Mouse (Mus musculus) left cerebral cortex, postnatal 14 days (tissue): ENCODE data around the gene Pdzd2. TPM values are rescaled to one million over a fixed set of nuclear protein-coding genes. Genes with fewer than 3 reads are reported as not detected.

Experiments used
- DNase-seq, 2 experiments: peaks; one replicate each; pipeline ENCODE4 v3.0.0; 2021 to 2022; ENCODE audit warnings: low spot score in 2 of 2, mixed read lengths in 1 of 2
- intact Hi-C: fragments of 180-260 bp; cut with DNase I; formaldehyde crosslinking; loops from one replicate; pipeline ENCODE4 v1.15.1; 2025
- total RNA-seq, 2 experiments: library from RNA; stranded (reverse); gene quantifications; 2 replicates each; pipeline ENCODE4 v1.2.3; 2021

Gene Pdzd2
- total RNA-seq, 2 experiments from 2014 or later = 81.5 to 91.1 TPM

DNA sequence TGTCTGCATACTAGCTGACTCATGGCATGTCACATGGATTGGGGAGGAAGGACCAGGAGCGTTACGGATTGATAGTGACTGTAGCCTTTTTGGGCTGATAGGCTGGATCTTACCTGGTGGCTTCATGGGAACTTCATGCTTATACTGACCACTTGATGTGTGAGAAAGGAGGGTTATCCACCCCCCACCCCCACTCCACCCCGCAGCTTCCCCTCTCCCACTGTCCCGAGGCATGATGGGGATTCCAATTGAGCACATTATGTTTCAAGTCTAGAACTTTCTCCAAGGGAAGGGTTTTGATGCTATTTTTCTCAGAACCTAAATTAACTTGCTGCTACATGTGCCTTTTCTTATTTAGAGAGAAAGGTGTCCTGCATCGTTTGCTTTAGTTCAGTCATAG is 381.3 kb downstream of the Pdzd2 start:
- intact Hi-C loops = no loop called here
- DNase-seq = no peak

DNA sequence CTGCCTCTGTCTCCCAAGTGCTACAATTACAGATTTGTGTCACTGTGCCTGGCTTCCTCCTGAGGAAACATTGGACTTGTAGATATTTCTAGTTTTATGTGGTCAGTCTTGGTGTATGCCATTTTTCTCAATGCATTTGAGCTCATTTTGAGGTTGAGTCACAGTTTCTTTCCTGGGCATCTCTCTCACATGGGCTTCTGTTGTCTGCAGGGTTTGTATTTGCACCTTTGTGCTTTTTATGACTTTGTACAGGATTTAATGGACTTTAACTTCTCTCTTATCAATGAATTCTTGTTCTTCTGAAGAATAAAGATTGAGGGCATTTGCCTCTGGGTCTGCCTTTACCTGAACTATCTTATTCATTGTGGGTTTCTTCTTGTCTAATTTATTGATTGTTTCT is 382.3 kb downstream of the Pdzd2 start:
- no peak for DNase-seq
- intact Hi-C loops = no loop called here

DNA sequence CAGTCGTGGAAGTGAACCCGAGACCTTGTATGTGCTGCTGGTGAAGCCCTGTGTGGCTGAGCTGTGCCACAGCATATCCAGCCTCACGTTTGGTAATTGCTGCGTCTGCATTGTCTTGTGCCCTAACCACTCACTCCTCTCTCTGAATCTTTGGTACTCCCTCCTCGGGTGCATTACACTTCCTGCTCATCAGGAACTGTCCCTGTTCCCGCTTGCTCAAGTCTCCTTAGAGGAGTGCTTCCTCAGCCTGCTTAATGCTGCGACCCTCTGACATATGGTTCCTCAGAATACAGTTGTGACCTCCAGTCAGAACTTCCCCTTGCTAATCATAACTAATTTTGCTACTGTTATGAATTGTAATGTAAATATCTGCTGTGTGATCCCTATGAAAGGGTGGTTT is 383.8 kb downstream of the Pdzd2 start:
- intact Hi-C loops = no loop called here
- DNase-seq = no peak

DNA sequence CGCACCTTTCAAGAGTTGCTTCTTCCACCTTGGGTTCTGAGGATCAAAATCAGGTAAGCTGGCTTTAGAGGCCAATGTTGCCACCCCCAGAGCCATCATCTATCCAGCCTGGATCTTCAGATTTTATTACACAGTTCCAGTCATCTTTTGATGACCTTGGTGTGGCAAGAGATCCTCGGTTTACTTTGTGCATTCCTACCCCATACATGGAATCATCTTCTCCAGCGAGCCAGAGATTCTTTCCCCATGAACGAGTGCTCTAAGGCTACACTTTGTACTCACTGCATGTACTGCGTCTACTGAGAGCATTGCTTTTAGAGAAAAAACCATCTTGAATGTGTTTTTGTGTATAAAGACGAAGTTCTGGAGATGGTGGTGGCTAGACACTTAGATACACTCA is 384.5 kb downstream of the Pdzd2 start:
- intact Hi-C loops = no loop called here
- no peak for DNase-seq

DNA sequence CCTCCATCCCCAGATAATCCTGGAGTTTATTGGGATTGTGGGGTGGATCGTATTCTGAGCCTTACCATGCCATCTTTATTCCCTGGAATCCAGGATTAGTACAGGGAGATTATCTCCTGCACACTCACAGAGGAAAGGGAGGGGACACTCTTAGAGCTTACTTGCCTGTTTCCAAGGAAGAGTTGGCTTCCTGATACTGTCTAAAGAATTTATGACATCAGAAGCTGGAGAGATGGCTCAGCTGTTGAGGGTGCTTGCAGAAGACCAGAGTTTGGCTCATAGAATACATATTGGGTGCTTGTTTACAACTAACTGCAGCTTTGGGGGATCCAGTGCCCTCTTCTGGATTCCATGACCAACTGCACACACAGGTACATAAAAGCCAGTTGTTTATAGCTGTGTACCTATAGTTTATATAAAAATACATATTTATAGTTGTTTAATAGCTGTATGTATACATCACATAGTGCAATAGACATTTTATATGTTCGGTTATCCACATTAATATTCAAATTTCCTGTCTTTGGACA is 385.4 kb downstream of the Pdzd2 start:
- DNase-seq = no peak

DNA sequence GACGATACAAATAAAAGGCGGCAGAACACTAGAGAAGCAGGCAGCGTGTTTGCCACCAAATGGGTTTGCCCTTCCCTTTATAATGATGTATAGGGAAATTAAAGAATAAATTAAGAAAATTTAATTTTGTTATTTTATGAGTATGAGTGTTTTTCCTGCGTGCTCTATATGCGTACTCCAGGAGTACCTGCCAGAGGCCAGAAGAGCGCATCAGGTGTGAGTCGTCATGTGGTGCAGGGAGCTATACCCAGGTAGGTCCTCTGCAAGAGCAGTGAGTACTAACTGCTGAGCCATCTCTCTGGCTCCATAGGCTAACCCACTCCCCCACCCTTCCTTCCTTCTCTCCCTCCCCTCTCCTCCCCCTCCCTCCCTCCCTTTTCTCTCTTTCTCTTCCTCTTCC is 388.3 kb downstream of the Pdzd2 start:
- intact Hi-C loops = no loop called here
- DNase-seq = no peak

More for the DNA sequence above, 385.4 kb downstream of the Pdzd2 start:
- intact Hi-C loops = no loop called here

DNA sequence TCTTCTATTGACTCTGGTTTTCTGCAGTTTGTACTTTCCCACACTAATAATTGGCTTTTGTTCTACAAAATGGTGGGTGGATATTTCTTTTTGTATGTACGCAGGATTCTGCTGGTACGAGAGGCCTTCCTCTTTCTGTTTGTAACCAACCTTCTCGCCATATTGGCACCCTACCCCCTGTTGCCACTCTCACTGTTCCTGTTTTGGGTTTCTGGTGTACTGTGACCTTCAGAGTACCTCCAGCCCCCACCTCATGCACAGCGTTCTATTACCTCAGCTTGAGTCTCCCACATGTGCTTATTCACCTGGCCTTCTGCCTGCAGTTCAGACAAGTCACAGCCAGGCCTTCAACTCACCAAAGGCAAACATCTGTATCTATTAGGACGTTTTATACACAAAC is 389.9 kb downstream of the Pdzd2 start:
- DNase-seq = no peak
- intact Hi-C loops = no loop called here

DNA sequence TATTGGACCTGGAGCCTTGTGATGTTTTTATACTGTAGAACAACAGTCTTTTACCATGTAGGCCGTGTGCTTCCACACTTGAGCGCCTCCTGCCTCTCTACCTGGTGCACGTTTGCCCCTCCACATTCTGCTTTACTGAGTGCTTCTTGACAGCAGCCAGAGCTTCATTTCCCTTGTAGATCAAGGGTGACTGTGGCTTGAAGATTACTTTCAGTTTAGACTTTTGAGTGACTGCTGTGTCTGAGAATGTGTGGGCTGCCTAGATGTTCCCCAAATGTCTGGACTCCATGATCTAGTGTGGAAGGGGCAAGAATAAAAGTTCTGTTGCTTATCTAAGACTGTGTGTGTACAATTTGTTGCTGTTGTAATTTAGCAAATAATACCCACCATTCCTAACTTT is 390.8 kb downstream of the Pdzd2 start:
- no peak for DNase-seq
- intact Hi-C loops = no loop called here

DNA sequence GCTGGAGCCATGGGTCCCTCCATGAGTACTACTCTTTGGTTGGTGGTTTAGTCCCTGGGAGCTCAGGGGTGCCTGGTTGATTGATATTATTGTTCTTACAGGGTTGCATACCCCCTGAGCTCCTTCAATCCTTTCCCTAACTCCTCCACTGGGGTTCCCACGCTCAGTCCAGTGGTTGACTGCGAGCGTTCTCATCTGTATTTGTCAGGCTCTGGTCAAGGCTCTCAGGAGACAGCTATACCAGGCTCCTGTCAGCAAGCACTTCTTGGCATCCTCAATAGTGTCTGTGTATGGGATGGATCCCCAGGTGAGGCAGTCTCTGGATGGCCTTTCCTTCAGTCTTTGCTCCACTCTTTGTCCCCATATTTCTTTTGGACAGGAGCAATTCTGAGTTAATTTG is 392.8 kb downstream of the Pdzd2 start:
- no peak for DNase-seq
- intact Hi-C loops = no loop called here

DNA sequence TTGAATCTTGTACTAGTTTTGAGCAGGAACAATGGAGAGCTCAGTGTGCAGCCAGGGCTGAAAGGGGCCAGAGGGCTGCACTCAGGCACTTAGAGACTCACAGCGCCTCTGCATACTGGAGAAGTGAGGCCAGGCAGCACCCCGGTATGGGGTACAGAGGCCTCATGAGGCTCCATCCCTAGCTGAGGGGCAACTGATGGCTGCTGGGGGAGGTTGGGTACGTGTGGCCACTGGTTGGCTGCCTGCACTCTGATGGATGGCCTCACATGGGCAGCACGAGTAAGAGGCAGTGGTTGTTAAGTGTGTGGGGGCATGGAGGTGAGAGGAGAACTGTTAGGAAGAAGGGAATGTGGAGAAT is 398.3 kb downstream of the Pdzd2 start:
- DNase-seq = no peak
- intact Hi-C loops = no loop called here

DNA sequence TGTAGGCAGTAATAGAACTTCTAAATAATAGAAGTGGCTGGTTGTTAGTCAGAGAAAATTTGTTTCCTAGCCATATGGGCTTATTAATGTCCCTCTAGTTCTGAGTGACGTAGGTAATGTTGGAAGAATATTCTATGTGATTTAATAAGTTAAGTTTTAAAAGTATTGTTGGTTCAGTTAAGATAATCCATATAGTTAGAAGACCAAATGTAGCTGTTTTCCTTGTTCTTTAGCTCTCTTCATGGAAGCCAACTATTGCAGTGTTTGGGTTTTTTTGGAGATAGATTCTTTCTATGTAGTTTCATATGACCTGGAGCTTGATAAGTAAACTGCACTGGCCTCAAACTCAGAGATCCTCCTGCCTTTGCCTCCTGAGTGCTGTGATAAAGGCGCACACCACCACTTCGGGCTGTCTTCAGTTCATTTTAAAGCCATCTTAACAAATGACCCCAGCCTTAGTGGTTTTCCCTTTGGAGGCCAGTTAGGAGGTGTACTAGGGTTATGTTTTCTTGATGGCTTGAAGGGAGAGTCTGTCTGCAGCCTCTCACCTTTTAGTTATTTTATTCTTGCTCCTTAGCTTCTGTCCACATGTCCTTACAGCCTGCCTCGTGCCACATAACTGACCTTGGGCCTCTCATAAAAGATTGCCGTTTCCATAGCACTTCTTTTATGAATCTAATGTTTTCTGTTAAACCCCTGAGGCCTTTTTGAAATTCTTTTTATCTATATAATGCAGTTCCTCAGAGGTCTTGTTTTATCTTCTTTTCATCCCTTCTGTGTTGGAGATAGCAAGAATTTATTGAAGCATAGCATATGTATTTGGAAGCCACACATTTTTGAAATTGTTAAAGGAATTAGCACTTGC is 399.0 kb downstream of the Pdzd2 start:
- intact Hi-C loops = no loop called here
- no peak for DNase-seq

DNA sequence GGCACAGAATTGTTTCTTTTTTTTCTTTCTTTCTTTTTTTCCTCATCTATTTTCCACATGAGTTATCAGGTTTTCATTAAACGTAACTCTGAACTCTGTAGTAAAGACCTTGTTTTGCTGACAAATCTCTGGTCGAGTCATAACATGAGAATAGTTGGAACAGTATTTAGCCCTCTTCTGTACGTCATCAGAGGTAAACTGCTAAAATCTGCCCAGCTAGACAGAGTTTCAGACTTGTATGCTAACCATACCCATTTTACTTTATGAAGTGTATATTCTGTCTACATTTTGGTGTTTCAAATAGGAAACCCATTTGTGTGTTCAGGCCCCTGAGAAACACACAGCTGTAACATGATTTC is 402.0 kb downstream of the Pdzd2 start:
- intact Hi-C loops = no loop called here
- DNase-seq = no peak

DNA sequence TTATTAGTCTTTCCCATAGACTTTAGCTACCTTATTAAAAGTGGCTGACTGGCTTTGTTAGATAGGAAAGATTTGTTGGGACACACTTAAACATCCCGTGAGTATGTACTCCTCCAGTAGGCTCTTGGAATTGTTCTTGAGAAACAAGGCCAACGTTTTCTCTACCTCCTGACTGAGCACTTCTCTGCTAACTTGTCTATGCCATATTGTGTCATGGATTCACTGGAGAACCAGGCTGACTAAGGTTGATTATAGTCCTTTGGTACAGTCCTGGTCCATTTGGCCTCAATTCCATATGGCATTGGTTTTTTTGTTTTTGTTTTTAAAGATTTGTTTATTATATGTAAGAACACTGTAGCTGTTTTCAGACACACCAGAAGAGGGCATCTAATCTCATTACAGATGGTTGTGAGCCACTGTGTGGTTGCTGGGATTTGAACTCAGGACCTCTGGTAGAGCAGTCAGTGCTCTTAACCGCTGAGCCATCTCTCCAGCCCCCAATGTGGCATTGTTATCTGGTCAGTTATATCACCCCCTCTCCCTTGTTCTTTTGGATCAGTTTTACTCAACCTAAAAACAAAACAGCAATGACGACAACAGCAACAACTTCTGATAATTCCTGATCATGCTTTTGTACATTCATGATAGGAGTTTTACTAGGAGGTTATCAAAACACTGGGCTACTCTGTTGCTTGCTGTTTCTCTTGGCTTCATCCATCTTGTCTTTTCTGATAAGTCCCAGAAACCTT is 402.5 kb downstream of the Pdzd2 start:
- DNase-seq = no peak
- intact Hi-C loops = no loop called here

DNA sequence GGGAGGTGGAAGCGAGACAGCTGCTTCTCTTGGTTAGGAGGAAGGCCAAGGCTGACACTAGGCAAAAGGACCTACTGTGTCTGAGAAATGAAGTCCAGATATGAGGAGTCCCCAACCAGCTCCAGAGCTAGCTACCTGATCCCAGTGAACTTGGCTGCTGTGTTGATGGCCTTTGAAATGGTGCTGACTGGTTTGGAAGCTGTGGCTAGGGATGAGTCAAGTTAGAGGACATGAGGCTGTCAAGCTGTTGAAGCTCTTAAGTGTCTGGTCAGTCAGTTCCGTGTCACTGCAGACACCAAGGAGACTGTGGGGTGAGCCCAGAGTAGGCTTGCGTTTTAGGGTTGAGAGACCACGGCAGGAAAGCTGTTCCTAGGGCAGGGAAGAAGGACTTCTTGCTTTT is 405.3 kb downstream of the Pdzd2 start:
- intact Hi-C loops = no loop called here
- DNase-seq = no peak

DNA sequence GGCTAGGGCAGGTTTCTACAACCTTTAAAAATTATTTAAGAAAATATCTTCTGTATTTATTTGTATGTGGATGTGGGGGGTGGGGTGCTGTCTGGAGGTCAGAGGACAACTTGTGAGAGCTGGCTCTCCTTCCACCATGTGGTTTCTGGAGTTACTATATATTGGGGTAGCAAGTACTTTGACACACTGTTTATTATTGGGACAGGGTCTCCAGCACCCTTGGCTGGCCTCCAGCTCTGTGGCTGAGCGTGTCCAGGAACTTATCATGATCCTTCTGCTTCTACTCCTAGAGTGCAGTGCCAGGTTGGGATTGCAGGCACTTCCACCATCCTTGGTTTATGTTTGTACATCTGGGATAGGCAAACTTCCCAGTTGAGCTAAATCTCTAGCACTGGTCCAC is 408.4 kb downstream of the Pdzd2 start:
- intact Hi-C loops = no loop called here
- no peak for DNase-seq

DNA sequence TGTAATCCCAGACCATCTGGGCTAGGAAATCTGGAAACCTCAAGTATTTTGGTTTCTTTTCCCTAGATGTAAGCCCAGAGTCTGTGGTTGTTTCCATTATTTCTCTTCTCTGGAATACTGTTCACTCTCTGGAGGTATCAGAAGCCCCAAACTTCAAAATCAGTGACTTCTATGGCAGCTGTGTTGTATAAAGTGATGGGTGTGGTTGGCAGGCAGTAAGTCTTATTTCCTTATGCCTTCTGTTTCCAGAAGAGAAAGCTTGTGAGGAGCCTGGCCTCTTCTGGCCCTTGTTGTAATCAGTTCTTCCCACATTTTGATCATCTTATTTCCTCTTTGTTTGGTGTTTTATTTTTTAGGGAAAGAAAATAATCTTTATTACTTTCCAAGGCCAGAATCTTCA is 408.8 kb downstream of the Pdzd2 start:
- DNase-seq = no peak
- intact Hi-C loops = no loop called here

DNA sequence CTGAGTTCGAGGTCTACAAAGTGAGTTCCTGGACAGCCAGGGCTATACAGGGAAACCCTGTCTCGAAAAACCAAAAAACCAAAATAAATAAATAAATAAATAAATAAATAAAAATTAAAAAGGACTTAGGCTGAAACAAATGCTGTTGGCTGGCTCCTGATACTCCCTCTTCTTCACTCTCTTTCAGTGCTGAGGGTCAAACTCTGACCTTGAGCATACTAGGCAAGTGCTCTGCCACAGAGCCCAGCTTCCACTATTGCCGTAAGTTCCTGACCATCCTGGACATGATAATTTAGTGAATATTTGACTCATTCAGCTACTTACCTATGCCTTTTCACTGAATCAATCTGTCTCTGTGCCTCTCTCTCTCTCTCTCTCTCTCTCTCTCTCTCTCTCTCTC is 409.3 kb downstream of the Pdzd2 start:
- DNase-seq = no peak
- intact Hi-C loops = no loop called here

DNA sequence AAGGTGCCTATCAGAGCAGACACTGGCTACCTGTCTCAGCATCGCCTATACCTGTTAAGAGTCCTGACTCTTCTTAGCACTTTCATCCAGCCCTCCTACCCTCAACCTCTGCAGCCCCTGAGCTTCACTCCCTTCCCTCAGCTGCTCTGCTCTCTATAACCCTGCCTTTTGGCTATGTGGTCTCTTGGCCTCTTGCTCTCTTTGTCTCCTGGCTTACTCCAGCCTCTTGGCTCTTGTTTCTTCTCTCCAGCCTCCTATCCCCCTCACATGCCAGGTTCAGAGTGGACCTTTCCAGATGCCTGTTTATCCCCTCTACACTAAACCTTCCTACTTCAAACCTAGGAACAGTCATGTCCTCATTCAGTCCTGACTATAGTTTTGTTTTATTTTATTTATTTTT is 415.4 kb downstream of the Pdzd2 start:
- no peak for DNase-seq
- intact Hi-C loops = loop anchor here (5.0 kb wide), 1 partner anchor 43 kb away; no protein-coding TSS in a partner anchor

DNA sequence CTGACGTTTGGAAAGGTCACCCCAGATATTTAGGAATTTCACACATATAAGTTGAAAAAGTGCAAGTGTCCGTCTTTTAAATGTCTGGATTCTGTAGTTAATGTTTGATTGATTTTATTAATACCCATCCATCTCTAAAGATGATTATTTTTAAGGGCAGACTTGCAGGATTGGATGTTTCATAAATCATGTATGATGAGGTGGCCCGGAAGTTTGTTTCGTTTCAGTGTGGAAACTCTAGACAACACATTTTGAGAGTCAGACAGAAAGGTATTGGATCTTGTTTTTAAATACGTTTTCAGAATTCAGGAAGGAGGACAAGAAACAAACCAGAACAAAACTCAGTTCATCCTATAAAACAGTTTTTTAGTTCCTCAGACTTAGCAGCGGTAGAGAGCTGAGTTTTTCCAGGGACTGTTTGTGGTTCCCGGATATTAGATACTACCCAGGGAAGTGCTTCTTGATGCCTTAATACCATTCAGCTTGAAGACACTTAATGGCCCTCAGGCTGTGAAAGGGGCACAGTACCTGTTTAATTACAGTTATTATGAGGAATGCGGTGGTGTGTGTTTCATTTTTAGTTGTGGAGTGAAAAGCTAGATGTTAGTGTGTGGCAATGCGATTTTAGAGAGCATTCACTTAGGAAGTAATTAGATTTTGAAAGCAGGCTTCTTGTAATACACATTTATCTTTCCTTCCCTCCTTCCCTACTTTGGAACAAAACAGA is 416.9 kb downstream of the Pdzd2 start:
- DNase-seq = no peak
- intact Hi-C loops = loop anchor here (5.0 kb wide), 1 partner anchor 44 kb away; no protein-coding TSS in a partner anchor
